Mouse (Mus musculus): ENCODE measurements around the gene Pls1.

The Pls1 gene

DNA sequence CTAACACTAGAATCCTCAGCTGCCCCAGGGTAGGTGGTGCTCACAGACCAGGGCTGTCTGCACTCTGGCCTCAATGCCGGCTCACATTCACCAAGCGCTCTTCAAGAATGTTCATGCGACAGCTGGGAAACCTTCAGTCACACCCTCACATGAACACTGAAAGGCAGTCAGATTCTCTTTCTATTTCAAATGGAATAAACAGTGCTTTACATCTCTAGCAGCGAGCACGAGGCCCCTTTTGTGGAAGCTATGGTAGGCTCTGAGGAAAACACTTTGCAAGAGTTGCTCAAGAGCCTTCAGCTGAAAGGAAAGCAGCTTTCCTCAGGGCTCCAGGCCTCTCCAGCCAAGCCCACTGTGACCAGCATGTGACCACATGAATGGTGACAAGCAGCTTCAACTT lies 139.7 kb downstream of the Pls1 start:
- no peak for DNase-seq (ENCODE audit: low spot score in 2 of 2)

- DNase-seq (ENCODE audit: low spot score in 2 of 2): no peak
Observed at GRCm38 (mm10) chr9:95704078-95704477, 141.0 kb downstream of the Pls1 start.

Measured in cerebellum, postnatal 4 days (tissue).